Mouse (Mus musculus) cerebellum, adult 18-20 months (tissue): Measurements from ENCODE around the gene Vps25.

Experiments
- DNase-seq, 2 experiments: peaks; one replicate each; pipeline ENCODE4 v3.0.0; 2021

Gene Vps25

GRCm38 (mm10) chr11:101245855-101246701 lies 7.4 kb upstream of the Vps25 start, which contains the start of gene Ramp2:
Ramp2 (plus strand) TSS chr11:101246028.
- DNase-seq = peak in 1 of 2 experiments; percentile 28

GRCm38 (mm10) chr11:101246702-101247012 lies 6.8 kb upstream of the Vps25 start:
- no peak for DNase-seq

- no peak for DNase-seq
These were observed 5.9 kb upstream of the Vps25 start for GRCm38 (mm10) chr11:101247521-101248030.

- peak; percentile 56 to 70 for DNase-seq
These were observed 5.1 kb upstream of the Vps25 start for GRCm38 (mm10) chr11:101248258-101248994.

- no peak for DNase-seq
These were observed 2.5 kb upstream of the Vps25 start for GRCm38 (mm10) chr11:101251031-101251430.

GRCm38 (mm10) chr11:101252941-101253340 lies 566 bp upstream of the Vps25 start:
- DNase-seq = no peak

GRCm38 (mm10) chr11:101255826-101256775 lies 2.6 kb downstream of the Vps25 start:
- no peak for DNase-seq

DNA sequence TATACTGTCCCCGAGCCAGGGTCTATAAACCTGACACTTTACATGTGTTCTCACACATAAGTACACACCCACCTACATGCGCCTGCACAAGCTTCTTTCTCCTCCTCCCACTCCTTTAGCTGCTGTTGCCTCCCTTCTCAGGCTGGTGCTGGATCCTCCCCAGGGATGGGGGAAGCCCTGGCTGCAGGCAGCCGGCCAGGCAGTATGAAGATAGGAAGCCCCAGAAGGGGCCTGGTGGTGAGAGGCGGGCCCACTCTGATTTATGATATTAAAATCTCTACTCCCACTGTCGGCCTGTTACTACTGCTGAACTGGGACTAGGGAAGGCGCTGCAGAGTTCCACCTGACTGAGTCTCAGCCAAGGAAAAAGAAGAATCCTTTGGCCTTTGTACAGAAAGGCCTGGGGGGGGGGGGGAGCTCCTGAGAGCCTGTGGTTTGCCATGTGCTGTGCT lies 5.8 kb downstream of the Vps25 start:
- no peak for DNase-seq

GRCm38 (mm10) chr11:101259948-101260825 lies 6.7 kb downstream of the Vps25 start, which contains the start of gene Wnk4:
Wnk4 (plus strand) TSS chr11:101260567.
- no peak for DNase-seq

DNA sequence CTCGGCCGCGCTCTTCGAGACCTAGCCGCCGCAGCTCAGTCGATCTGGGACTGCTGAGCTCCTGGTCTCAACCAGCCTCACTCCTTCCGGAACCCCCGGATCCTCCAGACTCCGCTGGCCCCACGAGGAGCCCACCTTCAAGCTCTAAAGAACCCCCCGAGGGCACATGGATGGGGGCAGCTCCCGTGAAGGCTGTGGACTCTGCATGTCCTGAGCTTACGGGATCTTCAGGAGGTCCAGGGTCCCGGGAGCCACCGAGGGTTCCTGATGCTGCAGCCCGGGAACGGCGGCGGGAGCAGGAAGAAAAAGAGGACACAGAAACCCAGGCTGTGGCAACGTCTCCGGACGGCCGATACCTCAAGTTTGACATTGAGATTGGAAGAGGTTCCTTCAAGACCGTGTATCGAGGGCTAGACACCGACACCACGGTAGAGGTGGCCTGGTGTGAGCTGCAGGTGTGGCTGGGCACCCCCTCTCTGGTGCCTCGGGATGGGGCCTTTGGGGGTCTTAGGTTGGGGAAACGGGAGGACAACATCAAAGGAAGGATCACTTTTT lies 7.4 kb downstream of the Vps25 start:
- DNase-seq = no peak

DNA sequence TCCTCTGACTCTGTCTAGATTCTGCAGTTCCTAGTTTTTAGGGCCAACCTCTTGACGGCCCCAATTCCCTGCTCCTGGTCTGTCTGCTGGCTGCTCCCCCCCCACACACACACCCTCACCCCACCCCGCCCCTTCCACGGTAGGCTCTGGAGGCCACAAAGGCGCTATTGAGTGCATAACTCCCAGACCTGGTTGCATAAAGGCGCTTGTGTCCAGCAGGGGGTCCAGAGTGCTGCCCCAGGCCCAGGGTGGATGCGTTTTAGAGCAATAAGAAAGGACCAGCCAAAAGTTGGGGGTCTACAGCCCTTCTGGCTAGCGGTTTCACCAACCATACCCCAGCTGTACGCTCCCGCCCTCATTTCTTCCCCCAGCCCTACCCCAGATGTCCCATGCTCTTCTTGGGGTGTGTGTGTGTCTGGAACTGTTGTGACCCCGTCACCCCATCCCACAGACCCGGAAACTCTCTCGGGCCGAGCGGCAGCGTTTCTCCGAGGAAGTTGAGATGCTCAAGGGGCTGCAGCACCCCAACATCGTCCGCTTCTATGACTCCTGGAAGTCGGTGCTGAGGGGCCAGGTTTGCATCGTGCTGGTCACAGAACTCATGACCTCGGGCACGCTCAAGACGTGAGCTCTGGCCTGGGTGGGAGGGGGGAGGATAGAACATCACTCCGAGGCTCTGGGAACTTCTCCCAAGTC lies 8.9 kb downstream of the Vps25 start:
- DNase-seq = no peak

GRCm38 (mm10) chr11:101263138-101263988 lies 9.9 kb downstream of the Vps25 start:
- DNase-seq = no peak

DNA sequence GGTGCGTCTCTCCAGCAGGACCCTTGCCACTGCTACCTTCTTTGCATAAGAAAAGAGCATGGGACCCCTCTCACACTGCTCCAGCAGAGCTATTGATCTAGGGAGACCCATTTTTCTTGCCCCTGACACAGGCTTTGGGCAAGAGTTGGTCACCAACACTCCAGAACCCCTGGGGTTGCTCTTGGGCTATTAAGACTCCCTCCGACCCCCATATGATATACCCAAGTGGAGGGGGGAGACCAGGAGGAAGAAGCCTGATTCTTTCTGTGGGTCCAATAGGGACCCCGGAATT lies 10.4 kb downstream of the Vps25 start:
- no peak for DNase-seq

DNA sequence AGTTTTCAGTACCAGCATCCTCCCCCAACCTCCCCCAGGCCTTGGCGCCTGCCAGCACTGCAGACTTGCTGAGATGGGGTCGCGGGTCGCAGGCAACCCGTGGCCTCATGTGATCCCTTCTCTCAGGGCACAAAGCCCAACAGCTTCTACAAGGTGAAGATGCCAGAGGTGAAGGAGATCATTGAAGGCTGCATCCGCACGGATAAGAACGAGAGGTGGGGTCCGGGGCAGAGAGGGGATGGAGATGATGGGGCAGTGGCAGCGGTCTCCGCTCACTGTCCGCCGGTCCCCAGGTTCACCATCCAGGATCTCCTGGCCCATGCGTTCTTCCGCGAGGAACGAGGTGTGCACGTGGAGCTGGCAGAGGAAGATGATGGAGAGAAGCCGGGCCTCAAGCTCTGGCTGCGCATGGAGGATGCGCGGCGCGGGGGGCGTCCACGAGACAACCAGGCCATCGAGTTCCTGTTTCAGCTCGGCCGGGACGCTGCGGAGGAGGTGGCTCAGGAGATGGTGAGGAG lies 11.5 kb downstream of the Vps25 start:
- DNase-seq = no peak

DNA sequence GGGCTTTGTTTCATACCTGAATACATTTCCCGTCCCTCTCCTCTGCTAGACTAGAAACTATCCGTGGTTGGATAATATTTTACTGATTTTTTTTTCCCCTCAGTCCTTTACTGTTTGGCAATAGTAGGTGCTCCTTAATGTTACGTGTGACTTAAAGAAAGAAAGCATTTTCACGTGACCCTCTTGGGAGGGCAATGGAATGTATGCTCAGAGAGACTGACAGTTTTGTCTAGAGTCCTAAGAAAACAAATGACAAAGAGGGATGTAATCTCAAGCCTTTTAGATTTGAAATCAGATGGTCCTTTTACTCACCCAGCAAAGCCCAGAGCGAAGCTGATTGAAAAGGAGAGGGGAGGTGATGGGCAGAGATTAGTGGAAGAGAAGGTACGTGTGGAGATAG lies 12.4 kb downstream of the Vps25 start:
- no peak for DNase-seq

DNA sequence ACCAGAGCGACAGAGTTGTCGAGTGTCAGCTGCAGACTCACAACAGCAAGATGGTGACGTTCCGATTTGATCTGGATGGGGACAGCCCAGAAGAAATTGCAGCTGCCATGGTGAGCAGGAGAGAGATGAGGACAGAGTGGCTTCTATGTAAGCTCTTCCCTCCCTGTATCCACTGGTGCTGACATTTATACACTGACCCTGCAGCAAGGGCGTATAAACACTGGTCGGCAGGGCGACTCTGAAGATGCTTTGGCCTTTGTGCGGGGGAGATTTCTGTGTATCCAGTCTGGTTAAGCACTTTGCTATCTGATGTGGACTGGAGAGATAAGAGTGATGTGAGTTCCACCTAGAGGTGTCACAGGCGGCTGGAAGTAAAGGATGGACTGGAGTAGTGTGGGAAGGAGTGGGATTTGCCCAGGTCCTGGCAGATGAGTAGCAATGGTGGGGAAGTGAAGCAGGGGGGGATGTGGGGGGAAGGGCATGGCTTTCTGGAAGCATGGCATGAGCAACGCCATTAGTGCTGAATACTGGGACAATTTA lies 16.1 kb downstream of the Vps25 start:
- DNase-seq = no peak

- no peak for DNase-seq
These were observed 18.9 kb downstream of the Vps25 start for GRCm38 (mm10) chr11:101272446-101272845.

DNA sequence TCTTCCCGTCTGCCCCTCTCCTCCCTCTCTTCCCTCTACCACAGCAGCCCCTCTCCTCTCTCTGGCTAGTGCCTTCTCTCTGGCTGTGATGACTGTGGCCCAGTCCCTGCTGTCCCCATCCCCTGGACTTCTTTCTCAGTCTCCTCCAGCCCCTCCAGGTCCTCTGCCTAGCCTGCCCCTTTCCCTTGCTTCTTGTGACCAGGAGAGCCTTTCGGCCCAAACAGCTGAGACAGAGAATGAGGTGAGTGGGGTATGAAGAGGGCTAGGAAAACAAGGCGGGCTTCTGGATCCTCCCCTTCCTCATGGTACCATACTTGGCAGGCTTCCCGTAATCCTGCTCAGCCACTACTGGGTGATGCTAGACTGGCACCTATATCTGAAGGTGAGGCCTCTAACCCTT lies 21.8 kb downstream of the Vps25 start:
- DNase-seq = no peak

- no peak for DNase-seq
These were observed 23.0 kb downstream of the Vps25 start for GRCm38 (mm10) chr11:101276319-101277070.
